Mouse (Mus musculus) midbrain, embryonic 16.5 days (tissue): ENCODE results near the gene 1190005I06Rik. TPM values are rescaled to one million over a fixed set of nuclear protein-coding genes. Genes with fewer than 3 reads are reported as not detected.

ENCODE experiments used
- ATAC-seq: fragments of 200-750 bp; cut with Nextera tagmentation; 2 replicates; pipeline ENCODE4 v1.8.0; 2017; ENCODE audit warnings: moderate TSS enrichment
- H3K27ac ChIP-seq: fragments of 300-500 bp; sonication (generic); 2 replicates; pipeline ENCODE4 v1.5.1; 2014; ENCODE audit warnings: mild to moderate bottlenecking, low read length, mixed read lengths
- H3K27me3 ChIP-seq: fragments of 300-500 bp; sonication (generic); 2 replicates; pipeline ENCODE4 v1.6.1; 2014; ENCODE audit warnings: low read depth, low read length, mixed read lengths; ENCODE audit not compliant: control insufficient read depth, insufficient read depth
- H3K36me3 ChIP-seq: fragments of 300-500 bp; sonication (generic); 2 replicates; pipeline ENCODE4 v1.6.1; 2014; ENCODE audit warnings: mild to moderate bottlenecking, low read length, moderate library complexity, mixed read lengths; ENCODE audit not compliant: control insufficient read depth, insufficient read depth
- H3K4me1 ChIP-seq: fragments of 300-500 bp; sonication (generic); 2 replicates; pipeline ENCODE4 v1.6.1; 2014; ENCODE audit warnings: mild to moderate bottlenecking, low read length, mixed read lengths; ENCODE audit not compliant: control insufficient read depth, insufficient read depth
- H3K4me2 ChIP-seq: fragments of 300-500 bp; sonication (generic); 2 replicates; pipeline ENCODE4 v1.6.1; 2014; ENCODE audit warnings: mild to moderate bottlenecking, low read length, mixed read lengths
- H3K4me3 ChIP-seq: fragments of 300-500 bp; sonication (generic); 2 replicates; pipeline ENCODE4 v1.5.1; 2014; ENCODE audit warnings: low read depth, mild to moderate bottlenecking, low read length, moderate library complexity, mixed read lengths
- H3K9ac ChIP-seq: fragments of 300-500 bp; sonication (generic); 2 replicates; pipeline ENCODE4 v1.6.1; 2014; ENCODE audit warnings: low read depth, low read length, mixed read lengths
- H3K9me3 ChIP-seq: fragments of 300-500 bp; sonication (generic); replicated peaks from 2 replicates; pipeline ENCODE4 v1.6.1; 2014; ENCODE audit warnings: mild to moderate bottlenecking, low read length, mixed read lengths; ENCODE audit not compliant: control insufficient read depth, poor library complexity, severe bottlenecking
- WGBS: fragments of 180-500 bp; shearing (Covaris S2); extraction: QIAGEN DNeasy Blood & Tissue Kit; methylation state at CpG from one replicate; pipeline ENCODE4 v1.1.7; 2014; 5-methylcytosine and 5-hydroxymethylcytosine counted together
- polyA plus RNA-seq: library from polyadenylated mRNA; unstranded; fragments of >200 nt; fragmentation: Nextera tagmentation; extraction: Ambion mirVana; gene quantifications from 2 replicates; pipeline ENCODE4 v1.2.1, GENCODE M21; 2015

The 1190005I06Rik gene
- polyA plus RNA-seq, 1 experiment from 2014 or later: 22.2 TPM

DNA sequence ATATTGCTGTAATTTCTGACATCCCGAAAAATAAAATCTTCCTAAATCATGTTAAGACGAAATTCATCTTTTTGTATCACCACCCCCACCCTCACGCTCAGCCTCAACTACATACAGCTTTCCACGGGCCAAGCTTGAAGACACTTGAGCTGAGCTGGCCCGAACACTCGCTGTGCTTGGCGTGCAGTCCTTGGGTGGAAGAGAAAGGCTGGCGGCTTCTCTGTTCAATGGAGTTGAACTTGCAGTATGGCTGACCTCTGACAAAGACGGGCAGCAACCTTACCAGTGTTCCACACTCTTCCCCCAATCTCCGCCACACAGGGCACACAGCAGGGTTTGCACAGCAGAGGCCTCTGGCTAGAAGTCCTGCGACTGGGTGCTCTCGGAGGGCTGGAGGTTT is 66.1 kb downstream of the 1190005I06Rik start:
- Histone ChIP-seq H3K4me3 (no peak overlapping the region), H3K36me3 (peaks cover 14% of the 10 kb centered on the region; the same call in 1 of the 2 replicates), H3K27ac (no peak overlapping the region; the same call in 1 of the 2 replicates), H3K27me3 (no peaks in the 10 kb centered on the region), H3K4me2 (no peak overlapping the region), H3K9me3 (no peaks in the 10 kb centered on the region), H3K9ac (no peak overlapping the region), H3K4me1 (no peaks in the 10 kb centered on the region)
- WGBS: 89% methylated on average over 12 of the region's 12 CpGs
- no peak for ATAC-seq

DNA sequence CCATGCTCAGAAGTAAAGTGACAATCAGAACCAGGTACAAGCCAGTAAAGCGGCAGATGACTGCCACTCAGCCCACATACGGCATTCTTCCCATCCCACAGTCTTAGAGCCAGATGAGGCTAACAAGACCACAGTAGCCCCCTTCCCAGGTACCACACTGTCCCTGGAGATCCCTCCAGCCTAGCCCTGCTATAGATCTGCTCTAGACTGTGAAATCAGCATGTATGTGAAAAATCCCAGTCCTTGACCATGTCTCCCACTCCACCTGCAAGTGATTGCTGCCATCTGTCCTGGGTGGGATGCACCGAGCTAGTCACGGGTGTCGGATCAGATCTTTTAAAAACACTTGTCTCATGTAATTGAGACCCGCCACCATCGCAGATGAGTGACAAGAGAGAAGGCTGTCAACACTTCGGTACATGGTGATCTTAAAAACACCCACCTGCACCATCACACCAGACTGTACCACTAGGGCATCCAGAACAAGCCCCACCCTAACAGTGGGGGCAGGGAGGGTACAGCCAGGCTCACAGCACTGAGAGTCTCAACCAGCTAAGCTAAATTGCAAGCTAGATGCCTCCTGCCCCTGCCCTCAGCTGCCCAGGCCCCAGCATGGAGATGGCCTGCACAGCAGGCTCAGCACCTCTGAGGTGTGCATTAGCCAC is 67.0 kb downstream of the 1190005I06Rik start:
- H3K4me1 ChIP-seq: no peaks in the 10 kb centered on the region
- no peak overlapping the region for H3K27ac ChIP-seq
- H3K4me2 ChIP-seq: no peak overlapping the region
- no peak for ATAC-seq
- H3K4me3 ChIP-seq: no peak overlapping the region
- H3K27me3 ChIP-seq: no peaks in the 10 kb centered on the region
- peaks cover 20% of the 10 kb centered on the region for H3K36me3 ChIP-seq
- no peak overlapping the region for H3K9ac ChIP-seq
- no peaks in the 10 kb centered on the region for H3K9me3 ChIP-seq
- WGBS: 89% methylated on average over 8 of the region's 8 CpGs

DNA sequence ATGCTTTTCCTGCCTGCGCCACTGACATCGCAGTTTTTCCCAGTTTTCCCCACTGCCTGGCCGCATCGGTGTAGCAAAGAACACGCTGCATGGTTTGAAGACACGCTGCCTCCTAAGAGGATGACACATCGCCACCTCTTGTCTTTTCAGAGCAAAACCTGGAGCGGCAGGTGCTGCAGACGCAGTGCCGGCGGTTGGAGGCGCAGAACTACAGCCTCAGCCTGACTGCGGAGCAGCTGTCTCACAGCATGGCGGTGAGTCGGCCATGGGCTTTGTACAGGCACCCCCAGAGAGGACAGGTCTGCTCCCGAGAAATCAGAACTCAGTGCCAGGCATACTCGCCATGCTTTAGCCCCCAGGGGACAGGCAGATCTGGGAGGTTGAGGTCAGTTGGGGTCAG is 69.6 kb downstream of the 1190005I06Rik start:
- Histone ChIP-seq H3K36me3 (peaks cover 37% of the 10 kb centered on the region), H3K4me2 (no peak overlapping the region), H3K9ac (no peak overlapping the region), H3K4me3 (no peak overlapping the region), H3K9me3 (no peaks in the 10 kb centered on the region), H3K27me3 (no peaks in the 10 kb centered on the region), H3K27ac (no peak overlapping the region; the same call in 1 of the 2 replicates), H3K4me1 (no peaks in the 10 kb centered on the region)
- WGBS: 79% methylated on average over 17 of the region's 17 CpGs
- ATAC-seq: no peak

DNA sequence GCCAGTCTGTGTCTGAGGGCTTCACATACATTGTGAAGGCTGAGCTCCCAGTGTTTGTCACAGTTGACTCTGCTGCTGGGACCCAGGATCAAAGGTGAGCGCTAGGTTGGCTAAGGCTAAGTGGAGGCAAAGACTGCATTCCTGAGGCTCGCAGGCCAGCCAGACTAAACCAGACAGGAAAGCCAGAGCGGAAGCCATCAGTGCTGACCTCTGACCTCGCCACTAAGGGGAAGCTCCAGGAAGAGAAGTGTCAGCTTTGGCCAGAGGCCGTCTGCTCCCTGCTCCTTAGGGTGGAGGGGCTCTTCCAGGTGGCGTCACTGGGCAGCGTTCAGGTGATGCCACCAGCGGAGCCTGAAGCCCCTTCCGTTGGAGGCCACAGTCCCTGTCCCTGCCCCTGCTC is 71.6 kb downstream of the 1190005I06Rik start:
- ATAC-seq: no peak
- Histone ChIP-seq H3K9ac (no peak overlapping the region), H3K4me1 (no peaks in the 10 kb centered on the region), H3K4me2 (no peak overlapping the region), H3K4me3 (no peak overlapping the region), H3K9me3 (no peaks in the 10 kb centered on the region), H3K27me3 (no peaks in the 10 kb centered on the region), H3K36me3 (peaks cover 49% of the 10 kb centered on the region), H3K27ac (no peak overlapping the region)
- 64% methylated on average over 9 of the region's 9 CpGs for WGBS

DNA sequence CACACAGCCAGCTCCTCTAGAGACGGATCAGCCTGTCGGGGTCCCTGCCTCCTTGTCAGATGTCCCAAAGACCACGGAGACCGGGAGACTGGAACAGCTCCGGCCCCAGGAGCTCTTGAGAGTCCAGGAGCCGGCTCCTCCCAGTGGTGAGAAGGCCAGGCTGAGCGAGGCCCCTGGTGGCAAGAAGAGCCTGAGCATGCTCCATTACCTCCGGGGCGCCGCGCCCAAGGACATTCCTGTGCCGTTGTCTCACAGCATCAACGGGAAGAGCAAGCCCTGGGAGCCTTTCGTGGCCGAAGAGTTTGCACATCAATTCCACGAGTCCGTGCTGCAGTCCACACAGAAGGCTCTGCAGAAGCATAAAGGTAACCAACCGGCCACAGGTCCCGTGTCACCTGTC is 72.5 kb downstream of the 1190005I06Rik start:
- Histone ChIP-seq H3K36me3 (peaks cover 50% of the 10 kb centered on the region), H3K27me3 (no peaks in the 10 kb centered on the region), H3K27ac (no peak overlapping the region), H3K4me2 (no peak overlapping the region), H3K9me3 (no peaks in the 10 kb centered on the region), H3K4me3 (no peak overlapping the region), H3K4me1 (no peaks in the 10 kb centered on the region), H3K9ac (no peak overlapping the region)
- ATAC-seq: no peak
- 79% methylated on average over 19 of the region's 19 CpGs for WGBS

DNA sequence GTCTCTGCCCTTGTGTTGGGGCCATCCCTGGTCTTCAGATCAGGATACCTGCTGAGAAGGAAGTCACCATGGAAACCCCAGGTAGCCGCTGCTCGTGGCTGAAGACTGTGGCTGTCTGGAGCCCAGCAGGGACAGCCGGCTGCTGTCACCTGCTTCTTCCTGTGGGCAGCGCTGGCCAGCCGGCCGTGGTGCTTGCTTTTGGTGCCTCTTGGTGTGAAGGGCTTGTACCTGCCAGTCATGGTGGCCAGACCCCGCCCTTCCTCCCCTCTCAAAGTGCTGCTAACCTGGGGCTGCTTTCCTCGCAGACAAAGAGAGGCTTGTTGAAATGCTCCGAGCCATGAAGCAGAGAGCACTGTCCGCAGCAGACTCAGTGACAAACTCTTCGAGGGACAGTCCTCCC is 73.6 kb downstream of the 1190005I06Rik start:
- Histone ChIP-seq H3K9me3 (no peaks in the 10 kb centered on the region), H3K36me3 (peaks cover 56% of the 10 kb centered on the region), H3K27ac (no peak overlapping the region), H3K27me3 (no peaks in the 10 kb centered on the region), H3K4me1 (no peaks in the 10 kb centered on the region), H3K9ac (no peak overlapping the region), H3K4me2 (no peak overlapping the region), H3K4me3 (no peak overlapping the region)
- WGBS: 65% methylated on average over 11 of the region's 11 CpGs
- no peak for ATAC-seq

DNA sequence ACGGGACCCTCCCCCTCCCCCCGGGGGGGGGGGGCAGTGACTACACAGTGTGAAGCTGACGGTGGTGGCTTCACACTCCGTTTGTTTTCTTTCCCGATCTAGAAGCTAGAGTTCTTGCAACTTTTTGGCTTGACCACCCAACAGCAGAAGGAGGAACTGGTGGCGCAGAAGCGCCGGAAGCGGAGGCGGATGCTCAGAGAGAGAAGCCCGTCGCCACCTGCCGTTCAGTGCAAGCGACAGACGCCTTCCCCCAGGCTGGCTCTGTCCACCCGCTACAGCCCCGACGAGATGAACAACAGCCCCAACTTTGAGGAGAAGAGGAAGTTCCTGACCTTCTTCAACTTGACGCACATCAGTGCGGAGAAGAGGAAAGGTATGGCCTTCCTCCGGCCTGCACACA is 74.9 kb downstream of the 1190005I06Rik start:
- Histone ChIP-seq H3K27me3 (no peaks in the 10 kb centered on the region), H3K9me3 (no peaks in the 10 kb centered on the region), H3K9ac (no peak overlapping the region), H3K36me3 (peaks cover 63% of the 10 kb centered on the region), H3K4me1 (no peaks in the 10 kb centered on the region), H3K27ac (no peak overlapping the region), H3K4me3 (no peak overlapping the region), H3K4me2 (no peak overlapping the region)
- 84% methylated on average over 21 of the region's 21 CpGs for WGBS
- no peak for ATAC-seq

DNA sequence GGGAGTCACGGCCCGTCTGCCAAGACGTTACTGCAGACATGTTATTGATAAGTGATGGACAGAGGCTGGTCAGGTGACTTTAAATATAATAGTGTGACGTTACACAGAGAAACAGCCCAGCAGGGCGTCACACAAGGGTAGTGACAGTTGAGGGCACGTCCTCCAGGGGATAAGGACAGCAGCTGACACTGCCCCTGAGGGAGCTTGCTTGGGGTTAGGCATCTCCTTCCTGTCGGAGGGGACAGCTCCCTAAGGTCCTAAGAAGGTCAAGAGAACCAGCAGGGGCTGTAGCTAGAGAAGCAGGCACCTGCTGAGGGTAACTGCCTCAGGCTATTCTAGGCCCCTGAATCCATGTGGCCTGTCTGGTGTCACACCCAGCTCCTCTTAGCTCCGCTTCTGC is 75.9 kb downstream of the 1190005I06Rik start:
- no peak overlapping the region for H3K4me2 ChIP-seq
- WGBS: 78% methylated on average over 8 of the region's 8 CpGs
- H3K4me1 ChIP-seq: no peaks in the 10 kb centered on the region
- no peak overlapping the region for H3K4me3 ChIP-seq
- H3K36me3 ChIP-seq: peaks cover 65% of the 10 kb centered on the region
- H3K27ac ChIP-seq: no peak overlapping the region
- ATAC-seq: no peak
- H3K9me3 ChIP-seq: no peaks in the 10 kb centered on the region
- H3K27me3 ChIP-seq: no peaks in the 10 kb centered on the region
- no peak overlapping the region for H3K9ac ChIP-seq

DNA sequence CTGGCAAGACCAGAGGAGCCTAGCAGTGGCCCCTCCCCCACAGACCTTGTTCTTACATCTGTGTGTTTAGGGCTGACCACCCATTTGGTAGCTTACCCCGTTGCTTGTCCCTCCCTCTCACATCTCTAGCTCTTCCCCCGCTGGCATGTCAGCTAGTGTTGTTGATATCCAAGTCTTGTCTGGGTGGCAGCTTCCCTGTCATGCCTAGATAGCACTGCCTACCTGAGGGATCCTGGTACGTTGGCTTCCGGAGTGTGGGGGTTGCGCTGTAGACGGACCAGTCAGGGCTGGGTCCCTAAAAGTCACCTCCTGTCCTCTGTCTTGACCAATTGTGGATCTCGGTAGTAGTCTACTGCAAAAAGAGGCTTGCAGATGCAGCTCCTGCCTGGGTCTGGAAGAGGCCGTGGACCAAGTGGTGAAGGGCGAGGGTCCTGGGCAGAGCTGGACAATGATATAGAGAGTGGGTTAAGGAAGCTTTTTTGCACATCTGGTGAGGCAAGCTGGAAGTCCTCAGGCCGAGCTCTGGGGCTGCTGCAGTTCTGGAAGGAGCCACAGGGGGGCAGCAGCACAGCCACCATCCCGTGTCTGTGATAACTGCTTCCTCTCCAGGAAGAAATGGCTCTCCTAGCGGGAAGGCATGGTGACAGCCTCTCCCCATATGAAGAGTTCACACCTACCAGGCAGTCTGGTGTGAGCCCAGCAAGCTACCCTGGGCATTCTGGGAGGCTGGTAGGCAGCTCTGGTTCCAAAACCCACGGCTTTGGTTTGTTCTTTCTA is 77.3 kb downstream of the 1190005I06Rik start:
- ATAC-seq: no peak
- Histone ChIP-seq H3K9me3 (no peaks in the 10 kb centered on the region), H3K4me1 (peaks cover 4% of the 10 kb centered on the region), H3K9ac (no peak overlapping the region), H3K27me3 (no peaks in the 10 kb centered on the region), H3K36me3 (peaks cover 53% of the 10 kb centered on the region), H3K27ac (no peak overlapping the region), H3K4me2 (no peak overlapping the region), H3K4me3 (no peak overlapping the region)
- WGBS: 59% methylated on average over 13 of the region's 13 CpGs
